10 mouse cellular contexts compared by ENCODE assay signal in the genomic region with DNA sequence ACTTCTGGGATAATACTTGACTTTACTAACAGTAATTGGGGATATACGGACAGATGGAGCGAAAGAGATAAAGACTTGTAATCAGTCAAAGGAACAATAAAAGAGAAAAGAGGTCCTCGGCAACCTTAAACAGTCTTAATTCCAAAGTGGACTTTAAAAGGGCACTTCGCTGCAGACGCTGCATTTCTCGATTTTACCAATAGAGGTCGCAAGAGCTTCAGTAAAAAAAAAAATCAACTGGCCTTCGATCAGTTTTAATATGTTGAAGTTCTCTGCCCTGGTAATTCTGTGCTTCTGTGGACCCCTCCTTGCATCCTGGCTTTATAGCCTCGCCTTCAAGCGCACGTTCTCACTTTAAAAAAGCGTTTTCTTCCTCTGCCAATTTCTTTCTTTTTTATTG. TPM values are rescaled to one million over a fixed set of nuclear protein-coding genes. Genes with fewer than 3 reads are reported as not detected.
DNase-seq lines count a peak whose midpoint lies in the region; ATAC-seq and TF ChIP-seq lines count a peak whose summit lies in the region.
"Had no signal": no experiment of that assay in that cellular context is flagged by ENCODE, and none has a peak within 500 bp of the region (broad histone marks: within the 10 kb centered on the region; RNA-seq: fewer than 3 reads in every experiment).

No protein-coding gene starts in this region.

- H3K36me3 ChIP-seq in heart, embryonic 12.5 days: no peaks in the 10 kb centered on the region
- H3K36me3 ChIP-seq in MEL (ENCODE audit: control insufficient read depth in 1 of 2, insufficient read depth in 2 of 2, low read length in 2 of 2): no peaks in the 10 kb centered on the region
- H3K36me3 ChIP-seq in midbrain, embryonic 14.5 days (ENCODE audit: control insufficient read depth, insufficient read depth, low read length): no peaks in the 10 kb centered on the region
- H3K36me3 ChIP-seq: embryonic facial prominence, embryonic 12.5 days; liver, embryonic 15.5 days had no signal

- H3K27me3 ChIP-seq in heart, embryonic 12.5 days (replicated peaks): peaks cover 49% of the 10 kb centered on the region
- no peaks in the 10 kb centered on the region for H3K27me3 ChIP-seq in MEL (ENCODE audit: control insufficient read depth in 1 of 2, insufficient read depth in 2 of 2, low read length in 2 of 2)
- peaks cover 41% of the 10 kb centered on the region for H3K27me3 ChIP-seq in midbrain, embryonic 14.5 days (ENCODE audit: control insufficient read depth, insufficient read depth, low read length)

- H3K79me2 ChIP-seq in MEL (ENCODE audit: control insufficient read depth, insufficient read depth, low read length, poor library complexity): no peaks in the 10 kb centered on the region

- H3K9ac ChIP-seq in heart, embryonic 12.5 days: no peak overlapping the region
- H3K9ac ChIP-seq in MEL (ENCODE audit: control insufficient read depth, low read depth, low read length, poor library complexity, severe bottlenecking): no peak overlapping the region
- H3K9ac ChIP-seq in midbrain, embryonic 14.5 days (replicated peaks; ENCODE audit: low read length): no peak overlapping the region
- H3K9ac ChIP-seq: embryonic facial prominence, embryonic 12.5 days; liver, embryonic 15.5 days had no signal

- H3K4me2 ChIP-seq in heart, embryonic 12.5 days: no peak overlapping the region
- no peak overlapping the region for H3K4me2 ChIP-seq in midbrain, embryonic 14.5 days (ENCODE audit: low read length)
- H3K4me2 ChIP-seq: liver, embryonic 15.5 days had no signal

- ATAC-seq in heart, embryonic 12.5 days (ENCODE audit: insufficient number of reproducible peaks, low FRiP score): no peak
- no peak for ATAC-seq in midbrain, embryonic 14.5 days (ENCODE audit: low FRiP score, low TSS enrichment)
- ATAC-seq in megakaryocyte-erythroid progenitor cell, adult 5-6 weeks (replicated peaks; ENCODE audit: low FRiP score, low TSS enrichment, poor library complexity, severe bottlenecking): no peak

- peak; percentile 44 to 81 (median 81) for TF ChIP-seq CTCF in MEL (IDR thresholded peaks at IDR 0.05 in 2 of 3, conservative IDR thresholded peaks at IDR 0.05 in 1 of 3; ENCODE audit: control insufficient read depth in 1 of 3, insufficient read depth in 1 of 3, low read depth in 2 of 3, low read length in 3 of 3, poor library complexity in 1 of 3, severe bottlenecking in 1 of 3)

- no peak for TF ChIP-seq EP300 in MEL (IDR thresholded peaks at IDR 0.05; ENCODE audit: low read depth in 1 of 2, low read length in 2 of 2)

- H3K9me3 ChIP-seq in heart, embryonic 12.5 days (replicated peaks): no peaks in the 10 kb centered on the region
- no peaks in the 10 kb centered on the region for H3K9me3 ChIP-seq in MEL (replicated peaks; ENCODE audit: insufficient read depth, low read length)
- no peaks in the 10 kb centered on the region for H3K9me3 ChIP-seq in midbrain, embryonic 14.5 days (ENCODE audit: control insufficient read depth, low read length)
- H3K9me3 ChIP-seq: embryonic facial prominence, embryonic 12.5 days; liver, embryonic 15.5 days had no signal

- H3K27ac ChIP-seq in heart, embryonic 12.5 days (ENCODE audit: poor library complexity, severe bottlenecking): no peak overlapping the region
- H3K27ac ChIP-seq in MEL (ENCODE audit: control insufficient read depth, low read depth, low read length): no peak overlapping the region
- no peak overlapping the region for H3K27ac ChIP-seq in midbrain, embryonic 14.5 days (replicated peaks; ENCODE audit: low read depth, low read length)
- H3K27ac ChIP-seq: embryonic facial prominence, embryonic 12.5 days; liver, embryonic 15.5 days had no signal

- WGBS in heart, embryonic 12.5 days: 3% methylated on average over 12 of the region's 12 CpGs
- 3% methylated on average over 12 of the region's 12 CpGs for WGBS in midbrain, embryonic 14.5 days

- DNase-seq in heart, adult 8-10 months (ENCODE audit: low spot score): peak; percentile 44
- DNase-seq in 3T3-L1 (ENCODE audit: low read depth, low spot score) (peak; percentile 85), MEL (ENCODE audit: low read depth, low spot score) (peak; percentile 59)
- peak; percentile 51 for DNase-seq in embryo, embryonic 11.5 days (ENCODE audit: low read depth, low spot score)
- DNase-seq in kidney, postnatal 36 days: peak; percentile 29 to 71
- peak; percentile 87 for DNase-seq in midbrain, embryonic 14.5 days

- H3K4me1 ChIP-seq in heart, embryonic 12.5 days (replicated peaks): peaks cover 20% of the 10 kb centered on the region
- H3K4me1 ChIP-seq in MEL (ENCODE audit: control insufficient read depth in 1 of 2, insufficient read depth in 2 of 2, low read length in 2 of 2): no peaks in the 10 kb centered on the region
- H3K4me1 ChIP-seq in midbrain, embryonic 14.5 days (ENCODE audit: control insufficient read depth, insufficient read depth, low read length): peaks cover 12% of the 10 kb centered on the region

- TF ChIP-seq RAD21 in MEL (IDR thresholded peaks at IDR 0.05; ENCODE audit: low read depth, low read length): peak; percentile 85

- no peak overlapping the region for H3K4me3 ChIP-seq in heart, embryonic 12.5 days
- no peak overlapping the region for H3K4me3 ChIP-seq in MEL (ENCODE audit: control insufficient read depth in 1 of 2, insufficient read depth in 1 of 2, low read depth in 2 of 2, low read length in 2 of 2)
- no peak overlapping the region for H3K4me3 ChIP-seq in midbrain, embryonic 14.5 days (replicated peaks; ENCODE audit: low read depth, low read length)
- H3K4me3 ChIP-seq: liver, embryonic 15.5 days had no signal

- TF ChIP-seq POLR2A in MEL (IDR thresholded peaks at IDR 0.05; ENCODE audit: control insufficient read depth in 1 of 2, insufficient read depth in 1 of 2, low read depth in 1 of 2, low read length in 2 of 2, poor library complexity in 1 of 2): no peak

TF ChIP-seq in MEL, 35 proteins besides CTCF, POLR2A, EP300 and RAD21:
- peak; percentile 76 for TF ChIP-seq ZC3H11A (IDR thresholded peaks at IDR 0.05; ENCODE audit: low read depth, low read length)
- TF ChIP-seq POLR2AphosphoS5 (IDR thresholded peaks at IDR 0.05; ENCODE audit: borderline replicate concordance, low read depth, low read length): no peak
- TF ChIP-seq SMC3 (IDR thresholded peaks at IDR 0.05; ENCODE audit: low read depth, low read length): peak; percentile 77
- peak; percentile 83 for TF ChIP-seq ZNF384 (IDR thresholded peaks at IDR 0.05; ENCODE audit: low read depth, low read length)

RNA-seq across cellular contexts. Expression of a gene that starts 0.7 kb away (rescaled TPM):
- under 1 TPM in 1 of 4 experiments, not detected in 3; 0.09 TPM for total RNA-seq in heart, adult 8-10 months (2022)
- 0.06 TPM in 2 replicates for polyA plus RNA-seq in heart, embryonic 12.5 days (2016; fragmentation: Nextera tagmentation; extraction: Ambion mirVana)
- total RNA-seq in MEL (2012; rRNA removed): not detected in 2 replicates
- not detected for polyA plus RNA-seq in MEL (2012; ENCODE audit: insufficient read depth in 1 of 2, insufficient read length in 2 of 2, low read depth in 1 of 2, low replicate concordance in 2 of 2, missing spikeins in 1 of 2)
- polyA plus RNA-seq in midbrain, embryonic 14.5 days (2014; fragmentation: Nextera tagmentation; extraction: Ambion mirVana): 2.5 TPM in 2 replicates
- total RNA-seq in megakaryocyte-erythroid progenitor cell, adult 5-6 weeks (2014; fragmentation: Nextera tagmentation): not detected in 2 replicates
- total RNA-seq in megakaryocyte-erythroid progenitor cell, adult 5-6 weeks (2017): not detected in 2 replicates

RNA-seq across cellular contexts. Expression of a gene that starts 26.1 kb away (rescaled TPM):
- 1 to 10 TPM; 1.1 to 1.4 (median 1.2) TPM for total RNA-seq in heart, adult 8-10 months (2022)
- polyA plus RNA-seq in heart, embryonic 12.5 days (2016; fragmentation: Nextera tagmentation; extraction: Ambion mirVana): 1.1 and 1.4 TPM in 2 replicates
- not detected in 2 replicates for total RNA-seq in MEL (2012; rRNA removed)
- polyA plus RNA-seq in MEL (2012; ENCODE audit: insufficient read depth in 1 of 2, insufficient read length in 2 of 2, low read depth in 1 of 2, low replicate concordance in 2 of 2, missing spikeins in 1 of 2): not detected
- 0.70 and 2.8 TPM in 2 replicates for polyA plus RNA-seq in midbrain, embryonic 14.5 days (2014; fragmentation: Nextera tagmentation; extraction: Ambion mirVana)
- not detected in 2 replicates for total RNA-seq in megakaryocyte-erythroid progenitor cell, adult 5-6 weeks (2014; fragmentation: Nextera tagmentation)
- 0.05 and 0.30 TPM in 2 replicates for total RNA-seq in megakaryocyte-erythroid progenitor cell, adult 5-6 weeks (2017)

RNA-seq across cellular contexts. Expression of a gene that starts 38.0 kb away (rescaled TPM):
- total RNA-seq in heart, adult 8-10 months (2022): not detected
- polyA plus RNA-seq in heart, embryonic 12.5 days (2016; fragmentation: Nextera tagmentation; extraction: Ambion mirVana): 0.08 TPM in 1 of 2 replicates, not detected in the other
- total RNA-seq in MEL (2012; rRNA removed): not detected in 2 replicates
- polyA plus RNA-seq in MEL (2012; ENCODE audit: insufficient read depth in 1 of 2, insufficient read length in 2 of 2, low read depth in 1 of 2, low replicate concordance in 2 of 2, missing spikeins in 1 of 2): not detected
- polyA plus RNA-seq in midbrain, embryonic 14.5 days (2014; fragmentation: Nextera tagmentation; extraction: Ambion mirVana): 0.36 TPM in 1 of 2 replicates, not detected in the other
- not detected in 2 replicates for total RNA-seq in megakaryocyte-erythroid progenitor cell, adult 5-6 weeks (2014; fragmentation: Nextera tagmentation)
- total RNA-seq in megakaryocyte-erythroid progenitor cell, adult 5-6 weeks (2017): not detected in 2 replicates

RNA-seq across cellular contexts. Expression of a gene that starts 56.9 kb away (rescaled TPM):
- total RNA-seq in heart, adult 8-10 months (2022): 10 to 100 TPM; 34.2 to 38.2 (median 36.0) TPM
- 13.2 and 13.8 TPM in 2 replicates for polyA plus RNA-seq in heart, embryonic 12.5 days (2016; fragmentation: Nextera tagmentation; extraction: Ambion mirVana)
- total RNA-seq in MEL (2012; rRNA removed): not detected in 2 replicates
- polyA plus RNA-seq in MEL (2012; ENCODE audit: insufficient read depth in 1 of 2, insufficient read length in 2 of 2, low read depth in 1 of 2, low replicate concordance in 2 of 2, missing spikeins in 1 of 2): not detected
- polyA plus RNA-seq in midbrain, embryonic 14.5 days (2014; fragmentation: Nextera tagmentation; extraction: Ambion mirVana): 9.8 and 11.1 TPM in 2 replicates
- total RNA-seq in megakaryocyte-erythroid progenitor cell, adult 5-6 weeks (2014; fragmentation: Nextera tagmentation): 2.6 and 8.6 TPM in 2 replicates
- total RNA-seq in megakaryocyte-erythroid progenitor cell, adult 5-6 weeks (2017): 9.3 and 18.4 TPM in 2 replicates
